ENCODE assay signal across 8 mouse cellular contexts in the genomic region with DNA sequence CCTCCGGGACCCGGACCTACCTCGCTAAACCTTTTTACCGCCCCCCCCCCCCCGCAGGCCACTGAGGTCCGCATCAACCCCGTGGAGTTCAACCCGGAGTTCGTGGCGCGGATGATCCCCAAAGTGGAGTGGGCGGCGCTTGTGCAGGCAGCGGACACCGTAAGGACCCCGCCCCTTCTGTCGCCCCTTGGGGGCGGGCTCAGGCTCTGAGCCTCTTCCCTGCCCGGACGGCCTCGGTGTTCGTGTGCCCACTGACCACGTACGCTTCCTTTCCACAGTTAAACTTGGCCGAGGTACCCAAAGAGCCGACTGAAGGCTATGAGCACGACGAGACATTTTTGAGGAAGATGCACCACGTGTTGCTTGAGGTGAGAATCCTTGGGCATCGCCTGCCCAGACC. TPM values are rescaled to one million over a fixed set of nuclear protein-coding genes. Genes with fewer than 3 reads are reported as not detected.
DNase-seq lines count a peak whose midpoint lies in the region; ATAC-seq and TF ChIP-seq lines count a peak whose summit lies in the region.
"Not testable (repeated sequence)": the region's sequence is repeated elsewhere in the genome, so short reads cannot be mapped to it uniquely, and the experiment has no call there.

No protein-coding gene starts in this region.

- WGBS in embryonic facial prominence, embryonic 13.5 days = under 1% methylated on average over 30 of the region's 30 CpGs
- 0% methylated on average over 30 of the region's 30 CpGs for WGBS in heart, embryonic 13.5 days
- 1% methylated on average over 30 of the region's 30 CpGs for WGBS in liver, embryonic 11.5 days
- WGBS in midbrain, embryonic 10.5 days = under 1% methylated on average over 29 of the region's 30 CpGs

- H3K4me3 ChIP-seq in C2C12 (ENCODE audit: insufficient read depth, poor library complexity, severe bottlenecking) = peak overlapping the region; percentile 76
- peak overlapping the region; percentile 68 for H3K4me3 ChIP-seq in embryonic facial prominence, embryonic 13.5 days
- H3K4me3 ChIP-seq in heart, embryonic 13.5 days = peak overlapping the region; percentile 62
- H3K4me3 ChIP-seq in liver, embryonic 11.5 days (ENCODE audit: low read depth, low read length) = peak overlapping the region; percentile 77
- H3K4me3 ChIP-seq in midbrain, embryonic 10.5 days = peak overlapping the region; percentile 82

- peak overlapping the region; percentile 81 for H3K4me2 ChIP-seq in embryonic facial prominence, embryonic 13.5 days
- peak overlapping the region; percentile 72 for H3K4me2 ChIP-seq in heart, embryonic 13.5 days
- H3K4me2 ChIP-seq in liver, embryonic 11.5 days = peak overlapping the region; percentile 89

- H3K79me2 ChIP-seq in C2C12 (ENCODE audit: control insufficient read depth, insufficient read depth) = peaks cover 48% of the 10 kb centered on the region

- DNase-seq in adrenal gland, postnatal 36 days = peak; percentile 65 to 80
- peak; percentile 71 for DNase-seq in kidney, adult 9 months
- peak; percentile 67 for DNase-seq in liver, embryonic 11.5 days (ENCODE audit: low spot score)
- DNase-seq in midbrain, embryonic 10.5 days (ENCODE audit: low spot score) = peak; percentile 43
- peak; percentile 55 for DNase-seq in spleen, adult 18-20 months

- not testable (repeated sequence) for H3K27me3 ChIP-seq in C2C12 (ENCODE audit: control insufficient read depth, insufficient read depth, insufficient read length); embryonic facial prominence, embryonic 13.5 days; heart, embryonic 13.5 days (replicated peaks); liver, embryonic 11.5 days (replicated peaks; ENCODE audit: control insufficient read depth, insufficient read depth, low read length); midbrain, embryonic 10.5 days (ENCODE audit: low read depth, poor library complexity, severe bottlenecking)

- peaks cover 28% of the 10 kb centered on the region for H3K4me1 ChIP-seq in embryonic facial prominence, embryonic 13.5 days
- peaks cover 32% of the 10 kb centered on the region for H3K4me1 ChIP-seq in heart, embryonic 13.5 days
- H3K4me1 ChIP-seq in liver, embryonic 11.5 days (replicated peaks; ENCODE audit: control insufficient read depth, insufficient read depth, low read length) = peaks cover 24% of the 10 kb centered on the region
- peaks cover 34% of the 10 kb centered on the region for H3K4me1 ChIP-seq in midbrain, embryonic 10.5 days

- TF ChIP-seq CTCF in C2C12 (IDR thresholded peaks at IDR 0.05; ENCODE audit: control insufficient read depth, insufficient read depth, insufficient read length) = not testable (repeated sequence)

- peak overlapping the region; percentile 62 for H3ac ChIP-seq in C2C12 (ENCODE audit: control insufficient read depth, insufficient read length, low read depth)

- peak overlapping the region; percentile 99 for H3K27ac ChIP-seq in embryonic facial prominence, embryonic 13.5 days
- H3K27ac ChIP-seq in heart, embryonic 13.5 days (replicated peaks) = peak overlapping the region; percentile 98
- peak overlapping the region; percentile 99 for H3K27ac ChIP-seq in liver, embryonic 11.5 days (ENCODE audit: low read depth, low read length)
- peak overlapping the region; percentile 90 for H3K27ac ChIP-seq in midbrain, embryonic 10.5 days (replicated peaks)

- not testable (repeated sequence) for H3K9me3 ChIP-seq in embryonic facial prominence, embryonic 13.5 days; heart, embryonic 13.5 days; liver, embryonic 11.5 days (ENCODE audit: control insufficient read depth, low read length); midbrain, embryonic 10.5 days (replicated peaks)

- not testable (repeated sequence) for ATAC-seq in embryonic facial prominence, embryonic 13.5 days (ENCODE audit: insufficient number of reproducible peaks, insufficient read depth, low FRiP score, low TSS enrichment, low read depth); heart, embryonic 13.5 days (ENCODE audit: extremely low read depth, insufficient number of reproducible peaks, low FRiP score, low TSS enrichment)
- ATAC-seq in liver, embryonic 11.5 days (replicated peaks; ENCODE audit: low FRiP score) = peak; percentile 63

- H3K9ac ChIP-seq in embryonic facial prominence, embryonic 13.5 days = peak overlapping the region; percentile 78
- peak overlapping the region; percentile 82 for H3K9ac ChIP-seq in heart, embryonic 13.5 days
- H3K9ac ChIP-seq in liver, embryonic 11.5 days (ENCODE audit: low read depth, low read length) = peak overlapping the region; percentile 84

- H3K36me3 ChIP-seq in C2C12 (ENCODE audit: control insufficient read depth, insufficient read depth) = peaks cover 36% of the 10 kb centered on the region
- H3K36me3 ChIP-seq in embryonic facial prominence, embryonic 13.5 days = peaks cover 59% of the 10 kb centered on the region
- H3K36me3 ChIP-seq in heart, embryonic 13.5 days = peaks cover 58% of the 10 kb centered on the region
- H3K36me3 ChIP-seq in liver, embryonic 11.5 days (ENCODE audit: control insufficient read depth, insufficient read depth, low read length) = peaks cover 40% of the 10 kb centered on the region
- peaks cover 54% of the 10 kb centered on the region for H3K36me3 ChIP-seq in midbrain, embryonic 10.5 days

- H3K79me3 ChIP-seq in C2C12 (ENCODE audit: low read depth) = peaks cover 23% of the 10 kb centered on the region

RNA-seq across cellular contexts. Expression of a gene that starts 0.4 kb away (rescaled TPM):
- polyA plus RNA-seq in C2C12 (2012; fragmentation: generic; extraction: Trizol) = 270 TPM
- 100 to 1,000 TPM; 254 to 293 TPM for total RNA-seq in adrenal gland, postnatal 36 days (2021)
- 239 and 251 TPM in 2 replicates for polyA plus RNA-seq in embryonic facial prominence, embryonic 13.5 days (2015; fragmentation: Nextera tagmentation; extraction: Ambion mirVana)
- polyA plus RNA-seq in heart, embryonic 13.5 days (2015; fragmentation: Nextera tagmentation; extraction: Ambion mirVana) = 217 and 232 TPM in 2 replicates
- 106 and 117 TPM in 2 replicates for polyA plus RNA-seq in liver, embryonic 11.5 days (2014; fragmentation: Nextera tagmentation; extraction: Ambion mirVana)
- polyA plus RNA-seq in midbrain, embryonic 10.5 days (2016; fragmentation: Nextera tagmentation; extraction: Ambion mirVana) = 169 and 180 TPM in 2 replicates

RNA-seq across cellular contexts. Expression of a gene that starts 0.8 kb away (rescaled TPM):
- 264 TPM for polyA plus RNA-seq in C2C12 (2012; fragmentation: generic; extraction: Trizol)
- total RNA-seq in adrenal gland, postnatal 36 days (2021) = 100 to 1,000 TPM in 1 of 2 experiments, 10 to 100 TPM in 1; 93.1 to 116 TPM
- polyA plus RNA-seq in embryonic facial prominence, embryonic 13.5 days (2015; fragmentation: Nextera tagmentation; extraction: Ambion mirVana) = 176 and 194 TPM in 2 replicates
- 79.1 and 93.8 TPM in 2 replicates for polyA plus RNA-seq in heart, embryonic 13.5 days (2015; fragmentation: Nextera tagmentation; extraction: Ambion mirVana)
- 167 and 169 TPM in 2 replicates for polyA plus RNA-seq in liver, embryonic 11.5 days (2014; fragmentation: Nextera tagmentation; extraction: Ambion mirVana)
- polyA plus RNA-seq in midbrain, embryonic 10.5 days (2016; fragmentation: Nextera tagmentation; extraction: Ambion mirVana) = 150 and 156 TPM in 2 replicates

RNA-seq across cellular contexts. Expression of a gene that starts 11.3 kb away (rescaled TPM):
- 43.2 TPM for polyA plus RNA-seq in C2C12 (2012; fragmentation: generic; extraction: Trizol)
- 10 to 100 TPM; 33.6 to 50.9 TPM for total RNA-seq in adrenal gland, postnatal 36 days (2021)
- 9.5 and 10.9 TPM in 2 replicates for polyA plus RNA-seq in embryonic facial prominence, embryonic 13.5 days (2015; fragmentation: Nextera tagmentation; extraction: Ambion mirVana)
- 30.4 and 33.0 TPM in 2 replicates for polyA plus RNA-seq in heart, embryonic 13.5 days (2015; fragmentation: Nextera tagmentation; extraction: Ambion mirVana)
- 4.1 and 5.9 TPM in 2 replicates for polyA plus RNA-seq in liver, embryonic 11.5 days (2014; fragmentation: Nextera tagmentation; extraction: Ambion mirVana)
- 8.9 and 9.5 TPM in 2 replicates for polyA plus RNA-seq in midbrain, embryonic 10.5 days (2016; fragmentation: Nextera tagmentation; extraction: Ambion mirVana)

RNA-seq across cellular contexts. Expression of a gene that starts 14.9 kb away (rescaled TPM):
- polyA plus RNA-seq in C2C12 (2012; fragmentation: generic; extraction: Trizol) = 0.16 TPM
- total RNA-seq in adrenal gland, postnatal 36 days (2021) = not detected
- 2.3 and 3.4 TPM in 2 replicates for polyA plus RNA-seq in embryonic facial prominence, embryonic 13.5 days (2015; fragmentation: Nextera tagmentation; extraction: Ambion mirVana)
- 1.7 and 3.6 TPM in 2 replicates for polyA plus RNA-seq in heart, embryonic 13.5 days (2015; fragmentation: Nextera tagmentation; extraction: Ambion mirVana)
- polyA plus RNA-seq in liver, embryonic 11.5 days (2014; fragmentation: Nextera tagmentation; extraction: Ambion mirVana) = 0.49 and 0.91 TPM in 2 replicates
- 0.35 and 0.43 TPM in 2 replicates for polyA plus RNA-seq in midbrain, embryonic 10.5 days (2016; fragmentation: Nextera tagmentation; extraction: Ambion mirVana)

RNA-seq across cellular contexts. Expression of a gene that starts 24.0 kb away (rescaled TPM):
- 0.26 TPM for polyA plus RNA-seq in C2C12 (2012; fragmentation: generic; extraction: Trizol)
- total RNA-seq in adrenal gland, postnatal 36 days (2021) = under 1 TPM; 0.16 to 0.20 TPM
- 1.2 and 1.3 TPM in 2 replicates for polyA plus RNA-seq in embryonic facial prominence, embryonic 13.5 days (2015; fragmentation: Nextera tagmentation; extraction: Ambion mirVana)
- polyA plus RNA-seq in heart, embryonic 13.5 days (2015; fragmentation: Nextera tagmentation; extraction: Ambion mirVana) = 0.18 and 0.44 TPM in 2 replicates
- polyA plus RNA-seq in liver, embryonic 11.5 days (2014; fragmentation: Nextera tagmentation; extraction: Ambion mirVana) = 0.18 and 0.38 TPM in 2 replicates
- 0.11 TPM in 1 of 2 replicates, not detected in the other for polyA plus RNA-seq in midbrain, embryonic 10.5 days (2016; fragmentation: Nextera tagmentation; extraction: Ambion mirVana)
